Mouse (Mus musculus): ENCODE measurements around the gene Gatd1. TPM values are rescaled to one million over a fixed set of nuclear protein-coding genes. Genes with fewer than 3 reads are reported as not detected.
"Not testable (repeated sequence)": the region's sequence is repeated elsewhere in the genome, so short reads cannot be mapped to it uniquely, and the experiment has no call there.

The Gatd1 gene
- polyA plus RNA-seq, 1 experiment from 2014 or later, result 56.4 TPM

- Histone ChIP-seq H3K9me3 (replicated peaks) (no peaks in the 10 kb centered on the region), H3K4me3 (no peak overlapping the region), H3K27ac (no peak overlapping the region), H3K4me1 (peaks cover 22% of the 10 kb centered on the region), H3K27me3 (ENCODE audit: low read depth, poor library complexity, severe bottlenecking) (no peaks in the 10 kb centered on the region), H3K36me3 (peaks cover 46% of the 10 kb centered on the region)
- DNase-seq (ENCODE audit: low spot score), result no peak
- WGBS, result 94% methylated on average over 1 of the region's 1 CpGs
Observed at GRCm38 (mm10) chr7:141411667-141412066, 2.3 kb downstream of the Gatd1 start.

- Histone ChIP-seq H3K27me3 (ENCODE audit: low read depth, poor library complexity, severe bottlenecking) (no peaks in the 10 kb centered on the region), H3K4me1 (peaks cover 22% of the 10 kb centered on the region), H3K27ac (no peak overlapping the region), H3K4me3 (no peak overlapping the region), H3K9me3 (replicated peaks) (no peaks in the 10 kb centered on the region), H3K36me3 (peaks cover 49% of the 10 kb centered on the region)
- WGBS, result 91% methylated on average over 8 of the region's 8 CpGs
- DNase-seq (ENCODE audit: low spot score), result no peak
Observed at GRCm38 (mm10) chr7:141410631-141411030, 3.3 kb downstream of the Gatd1 start.

GRCm38 (mm10) chr7:141408833-141409232 lies 5.1 kb downstream of the Gatd1 start:
- H3K4me3 ChIP-seq, result no peak overlapping the region
- peak; percentile 91 for DNase-seq (ENCODE audit: low spot score)
- H3K36me3 ChIP-seq, result peaks cover 50% of the 10 kb centered on the region
- H3K27me3 ChIP-seq (ENCODE audit: low read depth, poor library complexity, severe bottlenecking), result no peaks in the 10 kb centered on the region
- H3K27ac ChIP-seq, result peak overlapping the region; percentile 42; the same call in 1 of the 2 replicates
- H3K9me3 ChIP-seq (replicated peaks), result no peaks in the 10 kb centered on the region
- WGBS, result 17% methylated on average over 11 of the region's 11 CpGs
- H3K4me1 ChIP-seq, result peaks cover 15% of the 10 kb centered on the region

GRCm38 (mm10) chr7:141407670-141408069 lies 6.3 kb downstream of the Gatd1 start:
- not testable (repeated sequence) for H3K4me1 ChIP-seq; DNase-seq (ENCODE audit: low spot score); H3K4me3 ChIP-seq; H3K9me3 ChIP-seq (replicated peaks); H3K27me3 ChIP-seq (ENCODE audit: low read depth, poor library complexity, severe bottlenecking); H3K27ac ChIP-seq
- WGBS, result 95% methylated on average over 7 of the region's 7 CpGs
- H3K36me3 ChIP-seq, result peaks cover 61% of the 10 kb centered on the region

- H3K36me3 ChIP-seq, result peaks cover 70% of the 10 kb centered on the region
Observed at GRCm38 (mm10) chr7:141405466-141405865, 8.5 kb downstream of the Gatd1 start.

GRCm38 (mm10) chr7:141403305-141403704 lies 10.6 kb downstream of the Gatd1 start:
- H3K36me3 ChIP-seq, result peaks cover 70% of the 10 kb centered on the region
- H3K9me3 ChIP-seq (replicated peaks), result no peaks in the 10 kb centered on the region
- H3K4me3 ChIP-seq, result no peak overlapping the region

More at GRCm38 (mm10) chr7:141405466-141405865, 8.5 kb downstream of the Gatd1 start:
- Histone ChIP-seq H3K27me3 (ENCODE audit: low read depth, poor library complexity, severe bottlenecking) (no peaks in the 10 kb centered on the region), H3K4me3 (no peak overlapping the region), H3K9me3 (replicated peaks) (no peaks in the 10 kb centered on the region), H3K27ac (no peak overlapping the region), H3K4me1 (peaks cover 6% of the 10 kb centered on the region; the same call in 1 of the 2 replicates)
- WGBS, result 84% methylated on average over 4 of the region's 4 CpGs
- DNase-seq (ENCODE audit: low spot score), result no peak

GRCm38 (mm10) chr7:141395348-141395747 lies 18.6 kb downstream of the Gatd1 start:
- WGBS, result 88% methylated on average over 1 of the region's 1 CpGs
- no peaks in the 10 kb centered on the region for H3K27me3 ChIP-seq (ENCODE audit: low read depth, poor library complexity, severe bottlenecking)

More at GRCm38 (mm10) chr7:141403305-141403704, 10.6 kb downstream of the Gatd1 start:
- 63% methylated on average over 5 of the region's 5 CpGs for WGBS
- no peaks in the 10 kb centered on the region for H3K27me3 ChIP-seq (ENCODE audit: low read depth, poor library complexity, severe bottlenecking)
- DNase-seq (ENCODE audit: low spot score), result peak; percentile 65
- H3K4me1 ChIP-seq, result no peaks in the 10 kb centered on the region
- no peak overlapping the region for H3K27ac ChIP-seq

GRCm38 (mm10) chr7:141394771-141395170 lies 19.2 kb downstream of the Gatd1 start:
- DNase-seq (ENCODE audit: low spot score), result peak; percentile 90
- peaks cover 41% of the 10 kb centered on the region for H3K36me3 ChIP-seq
- no peak overlapping the region for H3K4me3 ChIP-seq
- peaks cover 16% of the 10 kb centered on the region for H3K4me1 ChIP-seq
- WGBS, result 19% methylated on average over 6 of the region's 6 CpGs
- no peak overlapping the region for H3K27ac ChIP-seq
- no peaks in the 10 kb centered on the region for H3K9me3 ChIP-seq (replicated peaks)
- H3K27me3 ChIP-seq (ENCODE audit: low read depth, poor library complexity, severe bottlenecking), result no peaks in the 10 kb centered on the region

More at GRCm38 (mm10) chr7:141395348-141395747, 18.6 kb downstream of the Gatd1 start:
- Histone ChIP-seq H3K27ac (no peak overlapping the region), H3K36me3 (peaks cover 47% of the 10 kb centered on the region), H3K4me3 (no peak overlapping the region), H3K4me1 (peaks cover 16% of the 10 kb centered on the region), H3K9me3 (replicated peaks) (no peaks in the 10 kb centered on the region)
- DNase-seq (ENCODE audit: low spot score), result no peak

- 90% methylated on average over 7 of the region's 7 CpGs for WGBS
- H3K4me3 ChIP-seq, result no peak overlapping the region
Observed at GRCm38 (mm10) chr7:141394158-141394557, 19.8 kb downstream of the Gatd1 start.

GRCm38 (mm10) chr7:141392552-141393222 lies 21.2 kb downstream of the Gatd1 start:
- Histone ChIP-seq H3K27ac (peak overlapping the region; percentile 81), H3K27me3 (ENCODE audit: low read depth, poor library complexity, severe bottlenecking) (no peaks in the 10 kb centered on the region), H3K9me3 (replicated peaks) (no peaks in the 10 kb centered on the region), H3K4me3 (peak overlapping the region; percentile 78), H3K36me3 (peaks cover 20% of the 10 kb centered on the region), H3K4me1 (peaks cover 16% of the 10 kb centered on the region)
- DNase-seq (ENCODE audit: low spot score), result no peak
- WGBS, result 42% methylated on average over 9 of the region's 9 CpGs

More at GRCm38 (mm10) chr7:141394158-141394557, 19.8 kb downstream of the Gatd1 start:
- peaks cover 16% of the 10 kb centered on the region for H3K4me1 ChIP-seq
- no peaks in the 10 kb centered on the region for H3K27me3 ChIP-seq (ENCODE audit: low read depth, poor library complexity, severe bottlenecking)
- H3K27ac ChIP-seq, result no peak overlapping the region
- no peaks in the 10 kb centered on the region for H3K9me3 ChIP-seq (replicated peaks)
- DNase-seq (ENCODE audit: low spot score), result no peak
- peaks cover 35% of the 10 kb centered on the region for H3K36me3 ChIP-seq

GRCm38 (mm10) chr7:141391625-141392551 lies 22.0 kb downstream of the Gatd1 start, which contains the start of gene Taldo1:
Gene Taldo1 (plus strand): TSS chr7:141392199.
- DNase-seq (ENCODE audit: low spot score), result peak; percentile 95
- H3K27me3 ChIP-seq (ENCODE audit: low read depth, poor library complexity, severe bottlenecking), result no peaks in the 10 kb centered on the region
- H3K4me3 ChIP-seq, result peak within 1 kb of the TSS; percentile 78
- H3K36me3 ChIP-seq, result peaks cover 17% of the 10 kb centered on the region
- peak within 1 kb of the TSS; percentile 81 for H3K27ac ChIP-seq
- H3K9me3 ChIP-seq (replicated peaks), result no peaks in the 10 kb centered on the region
- WGBS, result under 1% methylated on average over 57 of the region's 57 CpGs
- H3K4me1 ChIP-seq, result peaks cover 16% of the 10 kb centered on the region

- peaks cover 4% of the 10 kb centered on the region; the same call in 1 of the 2 replicates for H3K36me3 ChIP-seq
- H3K9me3 ChIP-seq (replicated peaks), result no peaks in the 10 kb centered on the region
- no peaks in the 10 kb centered on the region for H3K27me3 ChIP-seq (ENCODE audit: low read depth, poor library complexity, severe bottlenecking)
- peaks cover 16% of the 10 kb centered on the region for H3K4me1 ChIP-seq
- H3K27ac ChIP-seq, result no peak overlapping the region
- WGBS, result 59% methylated on average over 9 of the region's 9 CpGs
- no peak overlapping the region for H3K4me3 ChIP-seq
- DNase-seq (ENCODE audit: low spot score), result no peak
Observed at GRCm38 (mm10) chr7:141390326-141391259, 23.3 kb downstream of the Gatd1 start.

Data from limb, embryonic 10.5 days (tissue).